Mouse (Mus musculus) R1 (cell line): ENCODE results near the gene Cspg4.
A peak's percentile ranks its signal among the peaks of the same experiment; 100 is the strongest.
"Not testable (repeated sequence)": the region's sequence is repeated elsewhere in the genome, so short reads cannot be mapped to it uniquely, and the experiment has no call there.

Source experiments
- DNase-seq: peaks from one replicate; pipeline ENCODE4 v3.0.0-alpha.2; 2018; ENCODE audit warnings: low read depth, low spot score

The Cspg4 gene

DNA sequence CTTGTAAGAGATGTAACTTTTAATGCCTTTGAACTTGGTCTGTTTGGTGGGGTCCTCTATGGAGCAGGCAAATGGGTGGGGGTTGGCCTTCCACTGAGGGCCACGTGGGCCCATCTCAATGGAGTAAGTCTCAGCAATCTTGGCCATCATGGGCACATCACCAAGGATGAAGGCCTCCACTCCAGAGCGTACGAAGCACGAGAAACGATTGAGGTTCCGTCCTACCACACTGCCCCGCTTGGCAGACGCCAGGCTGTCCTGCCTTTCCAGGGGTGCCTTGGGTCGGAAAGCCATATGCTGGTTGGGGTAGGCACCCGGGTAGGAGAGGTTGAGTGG lies 61.2 kb downstream of the Cspg4 start:
- no peak for DNase-seq

DNA sequence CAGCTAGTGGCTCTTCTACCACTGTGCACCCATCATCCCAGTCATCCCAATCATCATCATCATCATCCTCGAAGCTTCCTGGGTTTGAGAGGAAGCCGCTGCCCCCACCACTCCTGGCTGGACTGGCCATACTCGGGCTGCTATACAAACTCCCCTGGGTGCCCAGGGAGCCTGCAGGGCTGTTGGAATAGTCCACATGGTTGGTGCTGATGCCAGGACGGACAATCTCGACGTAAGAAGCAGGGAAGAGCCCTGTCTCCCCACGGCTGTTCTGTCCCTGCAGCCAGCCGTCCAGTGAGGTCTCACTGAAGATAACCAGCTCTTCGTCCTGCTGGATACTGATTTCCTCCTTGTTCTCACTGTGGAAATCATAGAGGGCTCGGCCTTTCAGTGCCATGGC lies 61.6 kb downstream of the Cspg4 start:
- no peak for DNase-seq

DNA sequence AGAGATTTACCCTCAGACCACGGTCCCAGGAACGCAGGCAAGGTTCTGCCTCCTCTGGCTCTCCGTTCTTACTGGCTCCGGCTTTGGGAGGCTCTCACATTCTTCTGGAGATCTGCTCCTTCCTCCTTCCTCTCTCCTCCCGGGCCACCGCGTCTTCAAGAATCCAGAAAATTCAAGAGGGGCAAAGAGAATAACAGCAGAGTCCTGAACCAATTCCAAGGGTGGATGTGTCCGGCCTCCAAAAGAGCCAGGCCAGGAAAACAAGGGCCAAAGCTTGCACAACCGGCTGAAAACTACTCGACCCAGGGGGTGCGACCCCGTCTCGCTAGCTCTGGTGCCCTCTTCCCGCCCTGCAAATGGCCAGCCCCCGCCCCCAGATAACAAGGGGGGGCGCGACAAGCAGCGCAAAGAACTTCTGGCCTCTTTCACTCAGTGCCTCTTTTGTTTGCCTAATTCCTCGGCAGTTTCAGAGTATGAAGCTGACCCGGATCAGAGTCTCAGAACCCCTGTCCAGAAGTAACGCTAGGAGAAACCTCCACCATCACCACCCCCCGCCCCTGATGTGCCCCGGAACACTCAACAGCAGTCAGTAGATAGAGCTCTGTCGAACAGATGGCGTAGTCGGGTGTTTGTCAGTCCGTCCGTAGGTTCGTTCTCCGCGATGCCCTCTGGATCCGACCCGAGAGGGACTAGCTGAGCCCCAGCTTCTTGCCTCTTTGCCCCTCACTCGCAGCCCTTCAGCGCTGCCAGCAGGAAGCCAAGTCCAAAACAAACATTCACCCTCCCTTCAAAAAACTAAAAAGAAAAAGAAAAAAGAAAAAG lies 62.6 kb downstream of the Cspg4 start:
- peak; percentile 32 for DNase-seq

DNA sequence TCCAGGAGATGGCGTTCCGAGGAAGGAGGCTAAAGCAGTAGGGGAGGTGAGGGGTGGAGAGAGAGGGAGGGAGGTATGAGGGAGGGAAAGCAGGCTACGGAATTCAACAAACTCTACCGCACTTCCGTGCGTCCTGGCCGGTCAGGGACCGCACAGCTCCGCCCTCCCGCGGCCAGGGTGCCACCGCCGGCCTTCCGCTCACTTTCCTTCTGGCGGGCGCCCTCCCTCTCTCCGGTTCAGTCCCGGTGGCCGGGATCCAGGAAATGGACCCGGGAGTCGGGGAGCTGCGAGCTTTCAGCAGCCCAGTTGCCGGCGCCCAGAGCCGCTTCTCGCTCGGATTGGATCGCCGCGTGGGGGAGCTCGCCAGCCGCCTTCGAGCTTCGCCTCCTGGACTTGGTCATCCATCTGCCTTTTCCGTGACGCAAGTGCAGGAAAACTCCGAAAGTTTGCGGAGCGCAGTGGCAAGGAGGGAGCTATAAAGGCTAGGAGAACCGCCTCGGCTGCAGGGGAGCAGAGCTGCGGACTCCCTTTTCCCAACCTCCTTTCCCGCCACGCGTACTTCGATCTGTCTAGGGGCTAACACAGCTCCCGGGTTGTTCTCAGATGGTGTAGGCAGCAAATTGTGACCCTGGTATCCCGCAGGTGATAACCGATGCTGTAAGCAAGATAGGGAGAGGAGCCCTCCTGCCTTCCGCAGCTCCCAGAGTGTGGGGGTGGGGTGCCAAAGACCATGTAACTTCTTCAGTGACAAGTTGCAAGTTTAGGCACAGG lies 63.4 kb downstream of the Cspg4 start, which contains the start of gene Snx33:
Gene Snx33, minus strand, starts transcription at position 331 of the 771 bp plus-strand sequence.
- peak; percentile 80 for DNase-seq

DNA sequence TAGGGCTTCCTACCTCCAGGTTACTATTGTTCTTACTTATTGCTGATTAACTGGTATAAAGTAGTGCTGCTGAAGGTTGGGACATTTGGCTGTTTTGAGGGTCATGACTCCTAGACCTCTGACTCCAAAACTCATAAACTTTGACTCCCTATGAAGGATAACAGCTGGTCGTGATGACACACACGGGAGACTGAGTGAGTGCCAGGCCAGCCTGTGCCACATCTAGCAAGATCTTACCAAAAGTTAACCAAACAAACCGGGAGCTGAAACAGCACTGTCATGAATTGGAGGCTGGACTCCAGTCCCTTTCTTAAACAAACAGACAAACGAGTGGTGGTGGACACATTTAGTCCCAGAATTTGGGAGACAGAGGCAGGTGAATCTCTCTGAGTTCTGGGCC lies 64.7 kb downstream of the Cspg4 start:
- DNase-seq = no peak

DNA sequence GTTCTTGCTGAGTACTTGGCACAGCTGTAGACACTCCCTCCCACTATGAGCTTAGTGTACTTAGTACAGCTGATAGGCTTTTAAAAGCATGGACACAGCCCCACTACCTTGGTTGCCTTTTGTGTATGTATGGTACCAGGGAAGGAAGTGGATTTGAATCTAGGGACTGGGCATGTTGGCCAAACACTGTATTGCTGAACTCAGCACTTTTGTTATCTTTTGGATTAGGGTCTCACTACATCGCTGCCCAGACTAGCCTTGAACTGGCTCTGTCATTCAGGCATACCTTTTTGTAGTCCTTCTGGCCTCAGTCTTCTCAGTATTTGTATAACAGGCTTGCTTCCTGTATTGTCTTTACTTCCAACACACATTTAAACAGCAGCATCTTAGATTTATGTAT lies 65.7 kb downstream of the Cspg4 start:
- no peak for DNase-seq

DNA sequence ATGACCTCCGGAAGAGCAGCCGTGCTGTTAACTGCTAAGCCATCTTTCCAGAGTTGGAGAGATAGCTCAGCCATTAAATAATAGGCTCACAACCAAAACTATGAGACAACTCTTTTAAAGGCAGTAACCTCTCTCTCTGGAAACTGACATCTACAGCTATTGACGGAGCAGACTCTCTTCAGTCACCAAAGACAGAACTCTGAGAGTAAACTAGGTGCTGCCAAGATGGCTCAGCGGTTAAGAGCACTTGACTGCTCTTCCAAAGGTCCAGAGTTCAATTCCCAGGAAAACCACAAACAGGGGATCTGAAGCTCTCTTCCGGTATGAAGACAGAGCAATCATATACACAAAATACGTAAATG lies 72.0 kb downstream of the Cspg4 start:
- no peak for DNase-seq

DNA sequence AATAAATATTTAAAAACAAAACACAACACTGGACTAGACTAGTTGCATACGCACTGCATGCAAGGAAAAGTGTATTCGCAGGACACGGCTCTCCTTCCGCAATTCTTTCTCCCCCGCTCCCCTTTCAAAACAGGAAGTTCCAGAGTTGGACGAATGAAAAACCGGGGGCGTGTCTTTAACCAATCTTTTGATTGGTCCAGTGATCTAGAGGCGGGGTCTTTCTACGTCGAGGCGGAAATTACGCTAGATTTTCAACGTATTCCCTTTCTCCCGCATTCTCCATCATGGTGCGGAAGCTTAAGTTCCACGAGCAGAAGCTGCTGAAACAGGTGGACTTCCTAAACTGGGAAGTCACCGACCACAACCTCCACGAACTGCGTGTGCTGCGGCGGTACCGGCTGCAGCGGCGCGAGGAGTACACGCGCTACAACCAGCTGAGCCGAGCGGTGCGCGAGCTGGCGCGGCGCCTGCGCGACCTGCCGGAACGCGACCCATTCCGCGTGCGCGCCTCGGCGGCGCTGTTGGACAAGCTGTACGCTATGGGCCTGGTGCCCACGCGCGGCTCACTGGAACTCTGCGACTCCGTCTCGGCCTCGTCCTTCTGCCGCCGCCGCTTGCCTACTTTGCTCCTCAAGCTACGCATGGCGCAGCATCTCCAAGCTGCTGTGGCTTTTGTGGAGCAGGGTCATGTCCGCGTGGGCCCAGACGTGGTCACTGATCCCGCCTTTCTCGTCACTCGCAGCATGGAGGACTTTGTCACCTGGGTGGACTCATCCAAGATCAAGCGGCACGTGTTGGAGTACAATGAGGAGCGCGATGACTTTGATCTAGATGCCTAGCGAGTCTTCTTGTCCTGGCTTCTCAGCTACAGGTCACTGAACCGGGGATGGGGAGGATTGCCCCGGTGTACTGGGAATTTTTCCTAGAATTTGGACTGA lies 72.7 kb downstream of the Cspg4 start, which contains the start of gene Imp3:
Gene Imp3, plus strand, starts transcription at position 253 of the 938 bp plus-strand sequence.
- DNase-seq = peak; percentile 99

DNA sequence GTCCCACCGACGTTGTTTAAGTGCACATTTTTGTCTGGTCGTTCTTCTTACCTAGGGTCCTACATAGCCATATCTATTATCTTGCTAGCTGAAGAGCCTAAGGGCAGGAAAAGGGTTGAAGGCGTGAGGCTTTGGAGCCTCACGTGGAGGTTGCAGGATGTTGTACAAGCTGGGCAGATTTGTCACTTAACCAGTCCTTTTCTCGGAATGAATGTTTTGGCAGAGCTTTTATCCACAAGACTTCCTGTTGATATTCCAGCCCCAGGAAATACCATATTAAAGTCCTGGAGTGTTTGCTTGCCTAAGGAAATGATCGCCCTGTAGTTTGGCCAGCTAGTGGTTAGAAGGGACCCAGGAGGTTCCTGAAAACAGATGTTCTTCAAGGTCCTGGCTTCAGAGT lies 73.5 kb downstream of the Cspg4 start:
- DNase-seq = peak; percentile 34

DNA sequence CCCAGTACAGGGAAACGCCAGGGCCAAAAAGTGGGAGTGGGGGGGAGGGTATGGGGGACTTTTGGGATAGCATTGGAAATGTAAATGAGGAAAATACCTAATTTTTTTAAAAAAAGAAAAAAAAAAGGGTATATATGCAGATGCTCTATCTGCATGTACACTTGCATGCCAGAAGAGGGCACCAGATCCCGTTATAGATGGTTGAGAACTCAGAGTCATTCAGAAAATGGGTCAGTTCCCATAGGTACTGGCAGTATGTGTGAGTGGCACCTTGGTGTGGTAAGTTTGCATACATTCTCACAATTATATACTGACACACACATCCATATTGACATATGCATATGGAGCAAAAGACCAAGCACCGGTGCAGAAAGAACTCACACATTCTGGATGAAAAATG lies 82.6 kb downstream of the Cspg4 start:
- peak; percentile 60 for DNase-seq

DNA sequence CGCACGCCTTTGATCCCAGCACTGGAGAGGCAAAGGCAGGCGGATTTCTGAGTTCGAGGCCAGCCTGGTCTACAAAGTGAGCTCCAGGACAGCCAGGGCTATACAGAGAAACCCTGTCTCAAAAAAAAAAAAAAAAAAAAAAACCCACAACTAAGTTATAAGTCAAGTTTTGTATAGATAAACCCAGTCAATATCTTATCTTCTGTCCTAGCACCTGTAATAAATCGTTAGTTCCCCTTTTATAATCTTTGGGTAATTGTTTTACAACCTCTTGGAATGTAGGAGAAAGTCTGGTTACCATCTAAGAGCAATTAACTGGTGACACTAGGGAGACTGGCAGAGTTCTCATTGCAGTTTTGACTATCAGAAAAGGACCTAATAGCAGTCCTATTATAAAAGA lies 83.9 kb downstream of the Cspg4 start:
- DNase-seq = not testable (repeated sequence)
